Mouse (Mus musculus): Measurements from ENCODE around the gene Gm15097.
A peak's percentile ranks its signal among the peaks of the same experiment; 100 is the strongest.
"Not testable (repeated sequence)": the region's sequence is repeated elsewhere in the genome, so short reads cannot be mapped to it uniquely, and the experiment has no call there.

Gm15097 gene

GRCm38 (mm10) chrX:149784173-149784572 is at the start of gene Gm15097:
Gm15097 (plus strand) TSS chrX:149784473.
- DNase-seq = not testable (repeated sequence)

DNA sequence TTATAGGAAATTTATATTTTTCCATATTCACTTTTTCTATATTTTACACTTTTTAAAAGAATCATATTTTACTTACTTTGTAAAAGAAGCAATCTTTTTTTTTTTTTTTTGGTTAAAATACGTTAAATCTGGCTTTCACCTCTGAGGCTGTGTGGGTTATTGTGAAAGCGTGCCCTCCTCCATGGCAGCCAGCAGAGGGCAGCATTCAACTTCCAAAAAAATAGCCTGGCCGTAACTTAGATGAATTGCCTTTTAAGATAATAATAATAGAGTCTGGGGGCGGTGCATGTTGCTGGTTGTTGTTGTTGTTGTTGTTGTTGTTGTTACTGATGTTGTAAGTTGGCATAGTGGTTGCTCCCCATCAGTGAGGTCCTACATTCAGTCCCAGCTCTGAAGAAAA is 21.4 kb upstream of the Gm15097 start:
- peak in 1 of 2 experiments; percentile 19 for DNase-seq

DNA sequence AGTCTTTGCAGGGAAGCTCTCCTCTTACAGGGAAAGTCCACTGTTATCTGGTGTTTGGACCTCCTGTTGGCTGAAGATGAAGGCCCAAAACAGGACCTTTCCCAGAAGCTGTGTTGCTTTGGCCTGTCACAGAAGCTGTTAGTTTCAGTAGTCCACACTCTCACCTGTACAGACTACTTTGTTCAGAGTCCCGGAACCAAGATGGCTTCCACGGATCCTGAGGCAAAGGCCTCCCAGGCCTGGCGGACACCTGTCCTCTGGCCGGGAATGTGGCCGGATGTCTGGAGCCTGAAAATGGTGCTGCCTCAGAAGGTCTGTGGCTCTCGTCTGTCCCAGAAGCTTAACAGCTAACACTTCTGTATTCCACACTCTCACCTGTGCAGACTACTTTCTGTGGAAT is 26.9 kb downstream of the Gm15097 start:
- DNase-seq = not testable (repeated sequence)

Data from lung, adult 18-20 months (tissue).